Mouse (Mus musculus) ES-E14 (cell line): Measurements from ENCODE around the gene Atp7b.

ENCODE experiments used
- CHD2 ChIP-seq: IDR thresholded peaks from 2 replicates; pipeline ENCODE4 v1.6.1; 2014; ENCODE audit warnings: mild to moderate bottlenecking, low read depth, low read length, inconsistent platforms
- MAFK ChIP-seq: IDR thresholded peaks from 2 replicates; pipeline ENCODE4 v1.6.1; 2014; ENCODE audit warnings: mild to moderate bottlenecking, low read depth, low read length, inconsistent platforms; ENCODE audit not compliant: insufficient read depth
- ZC3H11A ChIP-seq: IDR thresholded peaks from 2 replicates; pipeline ENCODE4 v1.6.1; 2012; ENCODE audit warnings: low read depth, mild to moderate bottlenecking, inconsistent platforms, low read length, borderline replicate concordance

DNA sequence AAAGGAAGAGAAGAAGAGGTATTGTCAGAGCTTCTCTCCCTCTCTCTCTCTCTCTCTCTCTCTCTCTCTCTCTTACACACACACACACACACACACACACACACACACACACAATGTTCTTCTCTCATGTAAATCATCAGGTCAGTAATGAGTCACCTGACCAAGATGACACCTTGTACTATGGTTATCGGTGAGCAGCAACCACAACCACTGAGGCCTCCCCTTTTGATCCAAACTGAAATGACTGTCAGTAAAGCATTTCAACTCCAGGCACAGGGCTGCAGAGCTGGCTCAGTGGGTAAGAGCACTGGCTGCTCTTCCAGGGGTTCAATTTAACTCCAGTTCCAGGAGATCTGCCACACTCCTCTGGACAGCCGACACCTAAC lies 4.6 kb downstream of the Atp7b start:
- TF ChIP-seq MAFK (no peak), ZC3H11A (no peak), CHD2 (no peak)
